Mouse (Mus musculus) left cerebral cortex, postnatal 14 days (tissue): ENCODE results near the gene 2010003K11Rik. TPM values are rescaled to one million over a fixed set of nuclear protein-coding genes. Genes with fewer than 3 reads are reported as not detected.
"Not testable (repeated sequence)": the region's sequence is repeated elsewhere in the genome, so short reads cannot be mapped to it uniquely, and the experiment has no call there.

Source experiments
- DNase-seq, 2 experiments: peaks; one replicate each; pipeline ENCODE4 v3.0.0; 2021 to 2022; ENCODE audit warnings: low spot score in 2 of 2, mixed read lengths in 1 of 2
- intact Hi-C: fragments of 180-260 bp; cut with DNase I; formaldehyde crosslinking; loops from one replicate; pipeline ENCODE4 v1.15.1; 2025
- total RNA-seq, 2 experiments: library from RNA; stranded (reverse); gene quantifications; 2 replicates each; pipeline ENCODE4 v1.2.3; 2021

2010003K11Rik gene
- total RNA-seq, 2 experiments from 2014 or later: not detected

- no peak for DNase-seq
- intact Hi-C loops: no loop called here
These were observed 23.0 kb downstream of the 2010003K11Rik start for GRCm38 (mm10) chr19:4475224-4475925.

GRCm38 (mm10) chr19:4474739-4475138, 23.6 kb downstream of the 2010003K11Rik start:
- intact Hi-C loops: no loop called here
- DNase-seq: no peak

- no peak for DNase-seq
- intact Hi-C loops: no loop called here
These were observed 24.8 kb downstream of the 2010003K11Rik start for GRCm38 (mm10) chr19:4473549-4473948.

GRCm38 (mm10) chr19:4468363-4468762, 30.0 kb downstream of the 2010003K11Rik start:
- intact Hi-C loops: no loop called here
- DNase-seq: no peak

GRCm38 (mm10) chr19:4464666-4465065, 33.7 kb downstream of the 2010003K11Rik start:
- intact Hi-C loops: no loop called here
- DNase-seq: no peak

GRCm38 (mm10) chr19:4461981-4462380, 36.4 kb downstream of the 2010003K11Rik start:
- intact Hi-C loops: no loop called here
- no peak for DNase-seq

GRCm38 (mm10) chr19:4456227-4456626, 42.2 kb downstream of the 2010003K11Rik start:
- intact Hi-C loops: no loop called here
- peak; percentile 51 to 59 for DNase-seq

GRCm38 (mm10) chr19:4455071-4455800, 43.1 kb downstream of the 2010003K11Rik start:
- no peak for DNase-seq
- intact Hi-C loops: no loop called here

GRCm38 (mm10) chr19:4454040-4454439, 44.3 kb downstream of the 2010003K11Rik start:
- intact Hi-C loops, DNase-seq: not testable (repeated sequence)

- intact Hi-C loops: no loop called here
- no peak for DNase-seq
These were observed 45.9 kb downstream of the 2010003K11Rik start for GRCm38 (mm10) chr19:4452525-4452924.

- DNase-seq: no peak
- intact Hi-C loops: no loop called here
These were observed 46.4 kb downstream of the 2010003K11Rik start for GRCm38 (mm10) chr19:4451965-4452364.

- intact Hi-C loops: no loop called here
- no peak for DNase-seq
These were observed 47.3 kb downstream of the 2010003K11Rik start for GRCm38 (mm10) chr19:4451098-4451497.

GRCm38 (mm10) chr19:4450666-4451065, 47.7 kb downstream of the 2010003K11Rik start:
- no peak for DNase-seq
- intact Hi-C loops: no loop called here

- DNase-seq: no peak
- intact Hi-C loops: no loop called here
These were observed 49.2 kb downstream of the 2010003K11Rik start for GRCm38 (mm10) chr19:4449230-4449629.

- DNase-seq: no peak
- intact Hi-C loops: no loop called here
These were observed 50.9 kb downstream of the 2010003K11Rik start for GRCm38 (mm10) chr19:4447445-4447844.

Other genes starting within 250 kb of the 2010003K11Rik start
- 10 to 100 TPM; 44.5 to 52.4 TPM for gene Ssh3, start 229.4 kb downstream of the 2010003K11Rik start, total RNA-seq
- 10 to 100 TPM; 84.5 to 84.9 TPM for gene Ankrd13d, start 215.4 kb downstream of the 2010003K11Rik start, total RNA-seq
- 100 to 1,000 TPM; 165 to 173 TPM for gene Grk2, start 192.4 kb downstream of the 2010003K11Rik start, total RNA-seq
- gene Kdm2a, start 100.3 kb downstream of the 2010003K11Rik start, total RNA-seq: 10 to 100 TPM; 62.1 to 74.9 TPM
- gene Rhod, start 59.2 kb downstream of the 2010003K11Rik start, total RNA-seq: 1 to 10 TPM; 1.3 to 1.4 TPM
- 10 to 100 TPM; 30.8 to 31.7 TPM for gene Syt12, start 21.1 kb downstream of the 2010003K11Rik start, total RNA-seq
- 10 to 100 TPM; 57.2 to 59.2 TPM for gene Pcx, start 11.9 kb upstream of the 2010003K11Rik start, total RNA-seq
- 10 to 100 TPM; 59.2 to 66.1 TPM for gene Lrfn4, start 117.1 kb upstream of the 2010003K11Rik start, total RNA-seq
- 10 to 100 TPM; 20.4 to 20.6 TPM for gene Rce1, start 127.1 kb upstream of the 2010003K11Rik start, total RNA-seq
- gene Gm960, start 200.1 kb upstream of the 2010003K11Rik start, total RNA-seq: 1 to 10 TPM; 1.8 to 2.1 TPM
- 100 to 1,000 TPM; 702 to 775 TPM for gene Sptbn2, start 212.6 kb upstream of the 2010003K11Rik start, total RNA-seq